Mouse (Mus musculus) left cerebral cortex, adult 2 months (tissue): ENCODE measurements around the gene Piwil4. TPM values are rescaled to one million over a fixed set of nuclear protein-coding genes. Genes with fewer than 3 reads are reported as not detected.

ENCODE experiments used
- DNase-seq, 2 experiments: peaks; one replicate each; pipeline ENCODE4 v3.0.0; 2021 to 2022; ENCODE audit warnings: low spot score in 2 of 2, mixed read lengths in 1 of 2; ENCODE audit errors: extremely low spot score in 1 of 2
- H3K27ac ChIP-seq: fragments of 200-600 bp; 2 replicates; pipeline ENCODE4 v1.8.1; 2022
- H3K4me3 ChIP-seq: fragments of 200-600 bp; 2 replicates; pipeline ENCODE4 v1.8.1; 2022
- CTCF ChIP-seq: fragments of 200-600 bp; IDR thresholded peaks from 2 replicates; pipeline ENCODE4 v1.8.1; 2022; ENCODE audit warnings: antibody characterized with exemption, mild to moderate bottlenecking, moderate library complexity
- intact Hi-C: fragments of 180-260 bp; cut with DNase I; formaldehyde crosslinking; loops from one replicate; pipeline ENCODE4 v1.15.1; 2025
- total RNA-seq, 2 experiments: library from RNA; stranded (reverse); gene quantifications; 2 replicates each; pipeline ENCODE4 v1.2.3; 2021

Gene Piwil4
- total RNA-seq, 2 experiments from 2014 or later = not detected

- Histone ChIP-seq H3K27ac (no peak overlapping the region), H3K4me3 (no peak overlapping the region)
- DNase-seq = no peak
- peak; percentile 32 for TF ChIP-seq CTCF
- intact Hi-C loops = no loop called here
Observed at GRCm38 (mm10) chr9:14654010-14654409, 86.5 kb downstream of the Piwil4 start.

- no peak for TF ChIP-seq CTCF
- no peak overlapping the region for H3K4me3 ChIP-seq
- intact Hi-C loops = no loop called here
- no peak for DNase-seq
- H3K27ac ChIP-seq = no peak overlapping the region
Observed at GRCm38 (mm10) chr9:14652761-14653160, 87.8 kb downstream of the Piwil4 start.

GRCm38 (mm10) chr9:14647849-14648248 is 92.7 kb downstream of the Piwil4 start:
- TF ChIP-seq CTCF = no peak
- DNase-seq = no peak
- no peak overlapping the region for H3K27ac ChIP-seq
- intact Hi-C loops = no loop called here
- no peak overlapping the region for H3K4me3 ChIP-seq

GRCm38 (mm10) chr9:14646641-14647040 is 93.9 kb downstream of the Piwil4 start:
- no peak for TF ChIP-seq CTCF
- intact Hi-C loops = no loop called here
- no peak for DNase-seq

More at GRCm38 (mm10) chr9:14646641-14647040, 93.9 kb downstream of the Piwil4 start:
- no peak overlapping the region for H3K4me3 ChIP-seq
- no peak overlapping the region for H3K27ac ChIP-seq

Other genes with a start within 250 kb of the Piwil4 start
- 1 to 10 TPM; 1.7 to 2.3 TPM for gene Kdm4d, start 240.3 kb downstream of the Piwil4 start, total RNA-seq
- gene Cwc15, start 240.1 kb downstream of the Piwil4 start, total RNA-seq = 10 to 100 TPM; 82.3 to 90.9 TPM
- 10 to 100 TPM; 17.6 to 18.8 TPM for gene Amotl1, start 95.7 kb downstream of the Piwil4 start, total RNA-seq
- under 1 TPM; 0.09 to 0.19 TPM for gene Fut4, start 11.7 kb upstream of the Piwil4 start, total RNA-seq
- not detected for gene 1700012B09Rik, start 30.3 kb upstream of the Piwil4 start, total RNA-seq
- 10 to 100 TPM; 14.1 to 16.1 TPM for gene Mre11a, start 43.9 kb upstream of the Piwil4 start, total RNA-seq
- 10 to 100 TPM; 12.0 to 14.2 TPM for gene Ankrd49, start 44.1 kb upstream of the Piwil4 start, total RNA-seq
- gene Gpr83, start 119.5 kb upstream of the Piwil4 start, total RNA-seq = 10 to 100 TPM; 20.0 to 23.6 TPM
- not detected for gene Izumo1r, start 163.2 kb upstream of the Piwil4 start, total RNA-seq